Mouse (Mus musculus): ENCODE results near the gene Pik3c2b.

The Pik3c2b gene

DNA sequence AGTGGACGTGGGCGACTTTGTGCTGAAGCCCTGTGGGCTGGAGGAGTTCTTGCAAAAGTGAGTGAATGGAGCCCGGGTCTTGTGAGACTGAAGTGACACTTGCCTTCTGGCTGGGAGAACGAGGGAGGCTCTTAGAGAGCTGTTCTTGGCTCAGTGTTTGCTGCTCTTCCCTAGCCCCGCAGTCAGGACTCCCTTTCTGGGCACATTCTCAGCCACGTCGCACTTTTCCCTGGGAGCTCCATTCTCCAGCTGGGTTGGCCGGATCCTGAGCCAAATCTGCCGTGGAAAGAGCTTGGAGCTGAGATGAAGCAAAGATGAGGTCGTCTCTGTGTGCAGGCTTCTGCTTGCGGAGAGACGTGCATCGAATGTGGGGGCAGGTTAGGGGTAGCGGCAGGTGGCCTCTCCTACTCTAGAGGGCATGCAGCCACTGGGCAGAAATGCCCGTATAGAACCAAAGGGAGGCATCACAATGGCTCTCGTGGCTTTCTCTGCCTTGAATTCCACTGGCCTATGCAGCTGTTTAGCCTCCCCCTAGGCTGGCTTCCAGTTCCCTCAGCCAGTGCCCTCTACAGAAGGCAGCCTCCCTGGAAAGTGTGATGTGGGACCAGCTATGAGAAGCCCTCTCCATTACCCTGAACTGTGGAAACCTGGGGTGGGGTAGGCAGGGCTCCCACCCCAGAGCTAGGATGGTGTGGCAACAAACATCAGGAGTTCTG is 26.4 kb downstream of the Pik3c2b start:
- peak in 1 of 2 experiments; percentile 65 for DNase-seq (ENCODE audit: low spot score in 2 of 2)

DNA sequence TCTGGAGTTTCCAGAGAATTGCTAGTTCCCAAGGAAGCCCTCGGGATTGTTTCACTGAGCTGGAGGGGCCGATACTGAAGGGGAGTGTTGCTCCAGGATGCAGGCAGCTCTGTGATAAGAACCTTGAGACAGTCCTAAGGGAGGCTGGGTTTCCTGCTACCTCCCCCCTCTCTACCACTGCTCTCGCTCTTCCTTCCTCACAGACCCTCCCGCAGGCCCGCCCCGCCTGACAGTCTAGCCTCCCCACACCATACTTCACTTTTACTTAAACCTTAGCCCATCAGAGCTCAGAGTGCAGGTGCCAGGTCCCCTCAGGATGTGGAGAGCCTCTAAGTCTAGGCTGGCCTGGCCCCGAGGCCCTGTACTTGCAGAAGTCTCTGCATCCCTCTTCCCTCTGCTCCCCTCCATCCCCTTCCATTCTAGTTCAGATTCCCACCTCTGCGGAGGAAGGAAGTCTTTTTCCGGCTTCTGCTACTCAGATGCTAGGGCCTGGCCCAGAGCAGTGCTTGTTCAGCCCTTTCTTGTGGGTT is 27.9 kb downstream of the Pik3c2b start:
- DNase-seq (ENCODE audit: low spot score in 2 of 2), result no peak

DNA sequence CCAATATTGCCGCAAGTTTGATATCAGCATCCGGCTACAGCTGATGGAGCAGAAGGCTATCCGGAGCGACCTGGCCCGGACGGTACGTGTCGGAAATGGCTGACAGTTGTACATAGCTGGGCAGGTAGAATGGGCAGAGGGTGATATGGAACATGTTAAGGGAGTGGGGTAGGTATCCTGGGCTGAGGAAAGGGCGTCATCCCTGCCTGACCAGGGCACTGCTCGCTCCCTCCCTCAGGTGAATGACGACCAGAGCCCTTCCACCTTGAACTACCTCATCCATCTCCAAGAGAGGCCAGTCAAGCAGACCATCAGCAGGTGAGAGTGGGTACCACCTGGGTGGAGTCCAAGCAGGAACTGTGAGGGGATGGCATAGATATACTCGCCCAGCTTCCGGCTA is 29.1 kb downstream of the Pik3c2b start:
- DNase-seq (ENCODE audit: low spot score in 2 of 2), result no peak

DNA sequence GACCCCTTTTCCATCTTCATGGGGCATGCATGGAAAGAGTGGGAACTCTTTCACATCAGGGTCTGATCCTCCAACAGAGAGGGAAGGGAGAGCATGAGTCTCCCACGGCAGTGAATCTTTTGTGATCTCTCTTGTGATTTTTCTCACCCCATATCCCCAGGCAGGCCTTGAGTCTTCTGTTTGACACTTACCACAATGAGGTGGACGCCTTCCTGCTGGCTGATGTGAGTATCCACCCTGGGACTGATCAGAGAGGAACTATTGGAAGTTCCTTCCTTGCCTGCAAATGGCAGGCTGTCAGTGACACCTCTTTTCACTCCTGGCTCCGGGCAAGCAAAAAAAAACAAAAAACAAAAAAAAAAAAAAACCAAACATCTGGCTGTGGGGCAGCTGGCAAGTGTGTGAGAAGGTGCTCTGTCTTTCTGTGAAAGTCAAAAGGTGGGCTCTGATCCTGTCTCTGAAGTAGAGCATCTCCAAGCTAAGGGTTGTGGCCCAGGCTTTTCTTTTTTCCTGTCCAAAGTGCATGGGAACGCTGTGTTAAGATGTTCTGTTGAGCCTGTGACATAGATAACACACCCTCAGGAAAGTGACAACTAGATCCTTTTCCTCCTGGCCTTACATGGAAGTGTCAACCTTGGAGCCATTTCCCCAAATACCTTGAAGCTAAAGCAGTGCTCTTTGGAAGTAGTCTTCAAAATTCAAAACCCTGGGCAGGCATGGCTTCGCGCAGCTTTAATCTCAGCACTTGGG is 30.4 kb downstream of the Pik3c2b start:
- no peak for DNase-seq (ENCODE audit: low spot score in 2 of 2)

DNA sequence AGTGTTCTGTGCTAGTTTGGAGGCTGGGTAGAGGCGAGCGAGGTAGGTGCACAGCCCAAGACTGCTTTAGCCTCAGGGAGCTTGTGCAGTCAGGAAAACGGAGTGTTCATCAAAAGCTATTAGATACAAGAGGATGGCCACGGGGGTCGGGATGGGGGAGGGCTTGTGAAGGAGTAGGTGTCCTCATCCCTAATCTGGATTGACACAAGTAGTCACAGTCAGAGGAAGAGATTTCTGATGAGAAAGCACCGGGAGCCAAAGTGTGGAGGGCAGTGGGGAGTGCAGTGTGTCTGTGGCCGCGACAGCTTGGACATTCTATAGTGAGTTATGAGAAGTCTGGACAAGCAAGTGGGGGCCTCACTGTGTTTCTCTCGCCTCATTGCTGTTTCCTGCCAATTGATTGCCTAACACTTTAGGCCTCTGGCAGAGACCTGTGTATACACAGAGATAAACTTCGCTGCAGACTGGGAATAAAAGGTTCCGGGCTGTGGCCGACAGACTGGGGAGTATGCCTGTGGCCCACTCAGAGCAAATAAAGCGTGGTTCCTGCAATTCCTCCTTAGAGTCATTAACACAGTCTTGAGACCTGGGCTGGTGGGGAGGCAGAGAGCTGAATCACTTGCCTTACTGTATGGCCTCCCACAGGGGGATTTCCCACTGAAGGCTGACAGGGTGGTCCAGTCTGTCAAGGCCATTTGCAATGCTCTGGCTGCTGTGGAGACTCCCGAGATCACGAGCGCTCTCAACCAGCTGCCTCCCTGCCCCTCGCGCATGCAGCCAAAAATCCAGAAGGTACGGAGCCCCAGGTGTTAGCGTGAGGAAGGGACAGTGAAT is 31.4 kb downstream of the Pik3c2b start:
- no peak for DNase-seq (ENCODE audit: low spot score in 2 of 2)

DNA sequence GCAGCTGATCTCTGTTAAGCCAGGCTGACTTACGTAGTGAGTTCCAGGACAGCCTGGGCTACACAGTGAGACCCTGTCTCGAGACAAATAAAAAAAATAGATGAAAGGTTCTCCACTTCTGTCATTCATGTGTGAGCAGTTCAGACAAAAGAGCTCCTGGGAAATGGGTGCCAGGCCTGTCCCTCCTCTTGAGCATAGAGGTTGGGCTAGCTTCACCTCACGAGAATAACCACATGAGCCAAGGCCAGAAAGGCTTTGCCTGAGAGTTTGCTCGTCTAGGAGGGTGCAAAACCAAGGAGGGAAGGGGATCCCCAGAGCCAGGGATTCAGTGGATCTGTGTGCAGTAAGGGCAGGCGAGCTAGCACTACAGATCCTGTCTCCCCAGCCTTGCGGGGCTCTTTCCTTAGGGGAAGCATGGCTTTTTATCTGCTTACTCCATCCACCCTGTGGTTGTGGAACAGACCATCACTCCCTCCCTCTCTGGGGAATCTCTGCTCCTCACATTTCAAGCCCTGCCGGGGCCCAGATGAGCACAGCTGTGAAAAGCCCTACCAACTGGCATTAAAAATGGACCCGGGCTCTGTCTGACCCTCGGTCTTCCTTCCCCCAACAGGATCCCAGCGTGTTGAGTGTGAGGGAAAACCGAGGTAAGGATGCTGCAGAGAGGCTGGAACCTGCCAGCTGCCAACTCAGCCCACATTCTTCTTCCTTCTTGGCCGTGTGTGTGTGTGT is 32.3 kb downstream of the Pik3c2b start:
- DNase-seq (ENCODE audit: low spot score in 2 of 2), result no peak

DNA sequence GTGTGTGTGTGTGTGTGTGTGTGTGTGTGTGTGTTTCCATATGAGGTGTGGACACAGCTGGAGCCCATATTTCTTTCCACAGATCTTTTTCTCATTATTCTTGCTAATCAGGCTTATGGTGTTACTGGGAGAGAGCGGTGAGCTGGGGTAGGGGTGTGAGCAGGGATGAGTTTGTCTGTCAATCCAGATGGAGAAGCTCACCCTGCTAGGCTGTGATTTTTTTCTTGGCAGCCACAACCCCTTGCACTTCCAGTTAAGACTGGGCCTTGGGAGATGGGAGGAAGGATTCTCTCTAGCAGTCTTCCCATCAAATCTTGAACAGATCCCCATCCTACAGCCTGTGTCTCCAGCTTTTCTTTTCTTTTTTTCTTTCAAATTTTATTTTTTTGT is 32.9 kb downstream of the Pik3c2b start:
- DNase-seq (ENCODE audit: low spot score in 2 of 2), result no peak

DNA sequence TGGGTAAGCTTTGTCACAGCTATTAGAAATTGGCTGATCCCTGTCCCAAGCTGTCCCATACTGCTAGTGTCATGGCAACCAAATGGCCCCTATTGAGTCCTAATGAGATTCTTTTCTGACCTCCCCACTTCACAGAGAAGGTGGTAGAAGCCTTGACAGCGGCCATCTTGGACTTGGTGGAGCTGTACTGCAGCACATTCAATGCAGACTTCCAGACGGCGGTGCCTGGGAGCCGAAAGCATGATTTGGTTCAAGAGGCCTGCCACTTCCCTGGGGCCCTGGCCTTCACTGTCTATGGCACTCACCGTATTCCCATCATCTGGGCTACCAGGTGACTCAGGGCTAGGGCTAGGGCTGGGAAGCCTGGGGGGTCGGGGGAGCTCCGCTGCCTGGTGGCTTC is 34.0 kb downstream of the Pik3c2b start:
- DNase-seq (ENCODE audit: low spot score in 2 of 2), result no peak

DNA sequence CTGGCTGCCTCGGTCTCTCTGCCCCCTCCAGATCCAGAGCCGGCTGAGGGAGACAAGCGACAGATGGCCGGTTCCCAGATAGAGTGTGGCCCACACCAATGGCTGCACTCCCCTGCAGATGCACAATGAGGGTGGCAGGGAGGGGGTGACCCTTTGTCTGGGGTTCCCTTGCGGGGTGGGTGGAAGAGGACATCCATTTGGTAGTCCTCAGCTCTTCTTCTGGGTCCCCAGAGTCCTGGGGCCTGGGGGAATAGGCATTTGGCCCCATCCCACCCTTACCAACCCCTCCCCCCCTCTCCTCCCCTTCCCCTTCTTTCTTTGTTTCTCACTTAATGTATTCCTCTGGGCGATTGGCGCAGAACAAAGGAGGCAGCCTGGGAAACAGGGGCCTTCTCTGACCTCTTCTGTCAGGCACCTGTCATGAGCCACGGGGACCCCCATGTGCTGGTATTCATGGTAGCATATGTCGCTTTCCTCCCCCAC is 34.7 kb downstream of the Pik3c2b start:
- DNase-seq (ENCODE audit: low spot score in 2 of 2), result no peak

DNA sequence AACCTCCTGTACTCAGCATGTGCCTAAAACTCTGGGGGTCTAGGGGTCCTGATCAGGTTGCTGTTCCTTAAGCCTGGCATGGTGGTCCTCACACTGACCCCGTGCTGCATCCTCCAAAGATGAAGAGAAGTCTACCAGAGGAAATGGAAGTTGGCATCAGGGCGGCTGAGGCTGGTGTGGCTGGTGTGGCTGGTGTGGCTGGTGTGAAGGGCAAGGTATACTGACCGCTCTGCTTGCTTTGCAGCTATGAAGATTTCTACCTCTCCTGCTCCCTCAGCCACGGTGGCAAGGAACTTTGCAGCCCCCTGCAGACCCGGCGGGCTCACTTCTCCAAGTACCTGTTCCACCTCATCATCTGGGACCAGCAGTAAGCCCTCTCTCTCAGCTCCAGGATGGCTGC is 35.2 kb downstream of the Pik3c2b start:
- DNase-seq (ENCODE audit: low spot score in 2 of 2), result no peak

DNA sequence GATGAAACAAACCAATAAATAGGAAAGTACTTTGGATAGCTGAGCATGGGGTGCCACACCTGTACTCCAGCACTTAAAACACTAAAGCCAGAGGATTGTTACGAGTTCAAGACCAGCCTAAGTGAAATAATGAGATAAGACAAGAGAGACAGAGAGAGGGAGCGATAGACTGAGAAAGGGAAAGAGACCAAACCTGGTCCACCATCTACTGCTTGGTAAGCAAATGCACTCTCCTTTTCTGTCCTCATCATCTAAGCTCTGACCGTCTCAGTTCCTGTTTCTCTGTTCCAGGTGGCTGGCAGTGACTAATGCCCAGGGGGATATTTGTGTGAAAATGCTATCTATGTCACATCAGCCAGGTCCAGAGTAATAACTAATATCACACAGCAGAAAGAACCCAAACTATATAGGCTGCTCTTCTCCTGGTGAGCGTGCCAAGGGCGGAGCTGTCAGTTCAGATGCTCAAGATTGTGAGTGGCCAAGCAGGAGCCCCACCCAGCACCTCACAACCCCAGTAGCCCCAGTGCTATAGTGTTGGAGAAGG is 37.6 kb downstream of the Pik3c2b start:
- DNase-seq (ENCODE audit: low spot score in 2 of 2), result no peak

DNA sequence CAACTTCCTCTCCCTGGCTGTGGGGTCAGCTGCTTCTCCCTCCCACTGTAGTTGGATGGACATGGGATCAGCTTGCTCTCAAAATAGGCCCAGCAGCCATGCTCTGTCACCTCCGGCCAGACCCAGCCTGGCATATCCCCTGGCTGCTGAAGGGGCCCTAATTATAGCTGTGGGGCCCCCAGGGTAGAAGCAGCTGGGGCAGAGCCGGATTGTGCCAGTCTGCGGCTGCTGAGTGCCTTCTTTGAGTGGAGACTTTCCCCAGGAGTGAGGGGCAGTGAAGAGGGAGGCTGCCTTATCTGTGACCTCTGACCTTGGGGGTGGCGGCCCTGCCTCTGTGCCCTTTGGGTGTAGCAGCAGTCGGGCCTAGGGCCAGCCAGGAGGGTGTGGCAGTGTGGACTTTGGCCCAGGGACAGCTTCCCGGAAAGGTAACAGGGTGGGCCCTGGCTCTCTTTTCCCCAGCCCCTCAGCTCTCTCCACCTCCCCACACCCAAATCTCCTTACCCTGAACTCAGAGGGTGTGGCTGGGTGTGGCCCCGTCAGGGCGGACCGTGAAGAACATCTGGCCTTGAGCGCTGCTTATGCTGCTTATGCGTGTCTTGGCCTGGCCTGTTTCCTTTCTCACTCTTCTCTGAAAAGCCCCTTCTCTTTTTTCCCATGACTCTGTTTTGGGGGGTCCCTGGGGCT is 38.6 kb downstream of the Pik3c2b start:
- no peak for DNase-seq (ENCODE audit: low spot score in 2 of 2)

DNA sequence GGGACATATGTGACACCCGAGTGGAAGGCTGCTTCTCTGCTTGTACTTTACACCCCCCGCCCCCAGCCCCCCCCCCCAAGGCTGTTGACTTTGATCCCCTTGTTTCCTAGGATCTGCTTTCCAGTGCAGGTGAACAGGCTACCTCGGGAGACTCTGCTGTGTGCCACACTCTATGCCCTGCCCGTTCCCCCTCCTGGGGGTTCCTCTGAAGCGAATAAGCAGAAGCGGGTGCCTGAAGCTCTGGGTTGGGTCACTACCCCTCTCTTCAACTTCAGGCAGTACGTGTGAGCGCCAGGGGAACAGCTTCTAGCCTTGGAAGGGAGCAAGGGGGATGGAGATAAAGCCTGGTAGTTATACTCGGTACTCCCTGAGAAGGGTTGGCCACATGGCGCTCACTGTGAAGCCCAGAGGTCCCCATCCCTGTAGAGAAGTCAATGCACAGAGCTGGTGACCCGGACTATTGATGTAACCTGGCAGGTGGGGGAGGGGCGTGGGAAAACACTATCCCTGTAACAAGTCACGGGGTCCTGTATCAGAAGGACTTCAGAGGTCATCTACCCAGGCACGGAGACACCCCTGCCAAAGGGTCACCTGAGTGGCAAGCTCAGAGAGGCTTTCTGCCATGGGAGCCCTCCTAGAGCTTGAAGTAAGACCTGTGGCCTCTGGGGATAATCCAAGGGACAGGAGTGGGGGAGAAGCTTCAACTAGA is 39.4 kb downstream of the Pik3c2b start:
- DNase-seq (ENCODE audit: low spot score in 2 of 2), result no peak

DNA sequence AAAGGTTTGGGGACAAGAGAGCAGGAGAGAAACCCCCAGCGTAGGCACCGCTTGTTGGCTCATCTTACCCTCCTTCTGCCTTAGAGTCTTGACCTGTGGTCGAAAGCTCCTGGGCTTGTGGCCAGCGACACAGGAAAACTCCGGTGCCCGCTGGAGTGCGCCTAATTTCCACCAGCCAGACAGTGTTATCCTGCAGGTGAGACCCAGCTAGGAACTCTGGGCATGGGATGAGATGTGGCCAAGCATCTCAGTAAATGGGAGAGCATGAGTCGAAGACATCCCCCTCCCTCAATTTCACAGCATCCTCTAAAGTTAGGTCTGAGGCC is 39.9 kb downstream of the Pik3c2b start:
- no peak for DNase-seq (ENCODE audit: low spot score in 2 of 2)

DNA sequence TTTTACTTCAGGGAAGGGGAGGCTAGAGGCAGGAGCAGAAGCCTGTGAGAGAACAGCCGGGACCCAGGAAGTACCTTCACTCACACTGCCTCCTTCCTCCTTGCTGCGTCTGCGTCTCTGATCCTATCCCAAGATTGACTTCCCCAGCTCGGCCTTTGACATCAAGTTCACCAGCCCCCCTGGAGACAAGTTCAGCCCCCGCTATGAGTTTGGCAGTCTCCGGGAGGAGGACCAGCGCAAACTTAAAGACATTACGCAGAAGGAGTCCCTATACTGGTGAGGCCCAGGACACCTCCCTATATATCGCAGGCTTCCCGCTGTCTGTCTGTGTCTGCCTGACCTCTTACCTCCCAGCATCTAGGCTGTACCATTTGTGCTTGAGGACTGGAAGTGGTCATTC is 41.3 kb downstream of the Pik3c2b start:
- no peak for DNase-seq (ENCODE audit: low spot score in 2 of 2)

DNA sequence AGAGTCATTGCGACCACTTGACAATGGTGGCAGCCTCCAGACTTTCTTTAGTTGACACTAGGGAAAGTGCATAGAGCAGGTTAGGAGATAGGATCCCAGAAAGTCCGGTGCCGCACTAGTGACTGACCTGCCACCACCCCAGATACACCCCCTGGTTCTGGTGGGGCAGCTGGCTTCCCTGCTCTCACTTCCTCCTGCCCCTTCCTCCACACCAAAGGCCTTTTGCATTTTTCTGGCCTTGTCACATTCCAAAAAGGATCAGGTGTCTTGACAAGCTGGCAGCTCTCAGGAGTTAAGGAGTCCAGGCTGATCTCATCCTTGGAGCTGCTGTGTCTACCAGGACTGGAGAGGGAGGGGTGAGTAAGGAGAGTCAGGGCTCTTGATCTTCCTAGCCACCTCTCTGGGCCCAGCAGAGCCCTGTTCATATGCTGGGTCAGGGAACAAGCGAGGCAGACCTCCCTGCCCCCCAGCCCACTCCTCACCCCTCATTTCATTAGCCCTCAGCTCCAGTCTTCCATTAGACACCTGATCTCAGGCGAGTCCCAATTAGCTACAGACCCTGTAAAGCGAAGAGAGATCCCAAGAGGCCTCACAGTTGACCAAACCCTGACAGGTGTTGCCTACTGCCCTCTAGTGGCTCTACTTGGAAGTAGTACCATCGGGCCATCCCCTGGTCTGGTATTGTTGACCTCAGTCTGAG is 41.9 kb downstream of the Pik3c2b start:
- DNase-seq (ENCODE audit: low spot score in 2 of 2), result peak in 1 of 2 experiments; percentile 53

DNA sequence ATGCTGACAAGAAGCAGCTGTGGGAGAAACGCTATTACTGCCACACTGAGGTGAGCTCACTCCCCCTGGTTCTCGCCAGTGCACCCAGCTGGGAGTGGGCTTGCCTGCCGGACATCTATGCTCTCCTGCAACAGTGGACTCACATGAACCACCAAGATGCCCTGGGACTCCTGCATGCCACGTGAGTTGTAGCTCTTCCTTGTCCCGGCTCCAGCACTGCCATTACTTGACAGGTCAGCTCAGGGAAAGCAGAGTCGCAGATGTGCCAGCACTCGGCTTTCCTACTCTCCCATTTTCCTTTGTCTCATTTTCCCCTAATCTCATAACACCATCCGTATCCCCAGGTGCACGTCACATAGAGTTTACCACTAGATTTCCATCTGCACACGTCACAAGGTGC is 42.7 kb downstream of the Pik3c2b start:
- no peak for DNase-seq (ENCODE audit: low spot score in 2 of 2)

DNA sequence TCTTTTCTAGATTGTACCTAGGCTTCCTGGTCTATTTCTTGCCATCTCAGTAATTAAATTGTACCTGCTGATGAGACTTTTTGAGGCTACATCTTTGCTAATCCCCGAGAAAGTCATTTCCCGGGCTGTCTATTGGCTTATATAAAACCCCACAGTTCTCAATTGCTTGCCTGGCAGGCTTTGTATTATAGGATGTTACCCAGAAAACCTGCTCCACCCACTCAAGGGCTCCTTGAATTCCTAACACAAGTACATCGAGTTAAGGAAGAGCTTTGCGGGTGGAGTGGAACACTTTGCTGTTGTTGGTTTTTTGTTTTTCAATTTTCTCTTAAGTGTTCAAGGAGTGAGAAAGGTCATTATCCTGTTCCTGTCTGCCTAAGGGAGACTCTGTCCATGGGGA is 43.9 kb downstream of the Pik3c2b start:
- DNase-seq (ENCODE audit: low spot score in 2 of 2), result peak in 1 of 2 experiments; percentile 53

DNA sequence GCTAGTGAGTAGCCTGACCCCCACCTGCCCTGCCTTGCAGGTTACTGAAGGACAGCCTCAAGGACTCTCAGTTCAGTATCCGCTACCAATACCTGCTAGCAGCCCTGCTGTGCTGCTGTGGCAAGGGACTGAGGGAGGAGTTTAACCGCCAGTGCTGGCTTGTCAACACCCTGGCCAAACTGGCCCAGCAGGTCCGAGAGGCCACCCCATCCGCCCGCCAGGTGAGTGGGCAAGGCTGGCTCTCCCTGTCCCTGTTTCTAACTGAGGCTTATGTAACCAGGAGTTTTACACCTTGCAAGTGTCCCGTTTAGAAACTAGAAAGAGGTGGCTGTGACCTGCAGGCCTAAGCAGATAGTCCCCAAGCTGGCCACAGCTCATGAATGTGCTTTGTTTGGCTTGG is 45.2 kb downstream of the Pik3c2b start:
- DNase-seq (ENCODE audit: low spot score in 2 of 2), result no peak

DNA sequence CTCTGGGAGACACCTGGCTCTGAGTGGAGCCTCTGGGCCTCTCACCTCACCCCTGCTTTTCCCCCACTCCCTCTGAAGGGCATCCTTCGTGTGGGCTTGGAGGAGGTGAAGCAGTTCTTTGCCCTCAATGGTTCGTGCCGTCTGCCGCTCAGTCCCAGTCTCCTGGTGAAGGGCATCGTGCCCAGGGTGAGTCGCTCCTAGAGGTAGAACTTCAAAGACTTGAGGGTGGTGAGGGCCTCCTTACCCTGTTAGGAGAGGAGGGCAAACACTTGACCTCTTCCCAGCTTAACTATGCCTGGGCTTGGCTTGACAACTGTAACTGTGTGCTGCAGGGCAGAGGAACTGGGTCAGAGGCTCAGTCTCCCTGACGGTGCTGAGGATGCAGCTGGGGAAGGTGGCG is 46.0 kb downstream of the Pik3c2b start:
- DNase-seq (ENCODE audit: low spot score in 2 of 2), result no peak
